Mouse (Mus musculus): Measurements from ENCODE around the gene Atp6v0d1. TPM values are rescaled to one million over a fixed set of nuclear protein-coding genes. Genes with fewer than 3 reads are reported as not detected.
"Not testable (repeated sequence)": the region's sequence is repeated elsewhere in the genome, so short reads cannot be mapped to it uniquely, and the experiment has no call there.

The Atp6v0d1 gene
- total and polyA plus RNA-seq, 3 experiments, result 51.1 to 83.8 TPM; not detected in 1

- peak; percentile 22 to 69; a peak in 2 of 4 replicates for TF ChIP-seq POLR2A (IDR thresholded peaks at IDR 0.05; ENCODE audit: control insufficient read depth in 1 of 2, insufficient read depth in 1 of 2, low read depth in 1 of 2, low read length in 2 of 2, poor library complexity in 1 of 2)
- TF ChIP-seq EP300 (IDR thresholded peaks at IDR 0.05; ENCODE audit: low read depth in 1 of 2, low read length in 2 of 2), result peak; percentile 98 to 99
- TF ChIP-seq CTCF (IDR thresholded peaks at IDR 0.05 in 2 of 3, conservative IDR thresholded peaks at IDR 0.05 in 1 of 3; ENCODE audit: control insufficient read depth in 1 of 3, insufficient read depth in 1 of 3, low read depth in 2 of 3, low read length in 3 of 3, poor library complexity in 1 of 3, severe bottlenecking in 1 of 3), result peak; percentile 27 to 51 (median 43); a peak in 5 of 6 replicates
- TF ChIP-seq GABPA (IDR thresholded peaks at IDR 0.05; ENCODE audit: low read depth, low read length), result no peak
- peak; percentile 96 for TF ChIP-seq GATA1 (IDR thresholded peaks at IDR 0.05; ENCODE audit: low read depth, low read length)
- TF ChIP-seq ETS1 (IDR thresholded peaks at IDR 0.05; ENCODE audit: low read depth, low read length), result peak; percentile 88
- TF ChIP-seq E2F4 (IDR thresholded peaks at IDR 0.05; ENCODE audit: borderline replicate concordance, low read depth, low read length), result no peak
- peak; percentile 22; the same call in 1 of the 2 replicates for TF ChIP-seq ZNF384 (IDR thresholded peaks at IDR 0.05; ENCODE audit: low read depth, low read length)
- TF ChIP-seq POLR2AphosphoS5 (IDR thresholded peaks at IDR 0.05; ENCODE audit: borderline replicate concordance, low read depth, low read length), result no peak; the same call in 1 of the 2 replicates
- peak; percentile 31; the same call in 1 of the 2 replicates for TF ChIP-seq BHLHE40 (IDR thresholded peaks at IDR 0.05; ENCODE audit: borderline replicate concordance, low read depth, low read length)
Observed at GRCm38 (mm10) chr8:105604804-105605381, 39.0 kb upstream of the Atp6v0d1 start, which contains the start of gene Ripor1 (continued).

GRCm38 (mm10) chr8:105602540-105602939 is 36.7 kb upstream of the Atp6v0d1 start:
- TF ChIP-seq ZKSCAN1 (IDR thresholded peaks at IDR 0.05; ENCODE audit: low read depth, low read length) (peak; percentile 40; the same call in 1 of the 2 replicates), ETS1 (IDR thresholded peaks at IDR 0.05; ENCODE audit: low read depth, low read length) (peak; percentile 29; the same call in 1 of the 2 replicates), POLR2A (IDR thresholded peaks at IDR 0.05; ENCODE audit: control insufficient read depth in 1 of 2, insufficient read depth in 1 of 2, low read depth in 1 of 2, low read length in 2 of 2, poor library complexity in 1 of 2) (0 out of 4 replicates have a peak, but pooled peaks of 1 of the 2 experiments have one; percentile 40), ZMIZ1 (IDR thresholded peaks at IDR 0.05; ENCODE audit: low read depth, low read length) (peak; percentile 68), TBP (IDR thresholded peaks at IDR 0.05; ENCODE audit: low read depth, low read length) (peak; percentile 52), ZNF384 (IDR thresholded peaks at IDR 0.05; ENCODE audit: low read depth, low read length) (peak; percentile 97)

GRCm38 (mm10) chr8:105601301-105601700 is 35.5 kb upstream of the Atp6v0d1 start:
- Histone ChIP-seq H3K27me3 (ENCODE audit: control insufficient read depth in 1 of 2, insufficient read depth in 2 of 2, low read length in 2 of 2) (no peaks in the 10 kb centered on the region), H3K9me3 (replicated peaks; ENCODE audit: insufficient read depth, low read length) (no peaks in the 10 kb centered on the region), H3K4me3 (ENCODE audit: control insufficient read depth in 1 of 2, insufficient read depth in 1 of 2, low read depth in 2 of 2, low read length in 2 of 2) (no peak overlapping the region), H3K27ac (ENCODE audit: control insufficient read depth, low read depth, low read length) (no peak overlapping the region), H3K4me1 (ENCODE audit: control insufficient read depth in 1 of 2, insufficient read depth in 2 of 2, low read length in 2 of 2) (peaks cover 2 to 20% of the 10 kb centered on the region in 2 experiments), H3K79me2 (ENCODE audit: control insufficient read depth, insufficient read depth, low read length, poor library complexity) (peaks cover 14% of the 10 kb centered on the region), H3K9ac (ENCODE audit: control insufficient read depth, low read depth, low read length, poor library complexity, severe bottlenecking) (no peak overlapping the region), H3K36me3 (ENCODE audit: control insufficient read depth in 1 of 2, insufficient read depth in 2 of 2, low read length in 2 of 2) (peaks cover 0 to 20% of the 10 kb centered on the region in 2 experiments; a peak in 2 of 4 replicates)
- TF ChIP-seq E2F4 (IDR thresholded peaks at IDR 0.05; ENCODE audit: borderline replicate concordance, low read depth, low read length) (no peak), ZNF384 (IDR thresholded peaks at IDR 0.05; ENCODE audit: low read depth, low read length) (no peak), USF1 (IDR thresholded peaks at IDR 0.05; ENCODE audit: low read depth, low read length) (no peak), TBP (IDR thresholded peaks at IDR 0.05; ENCODE audit: low read depth, low read length) (no peak), POLR2AphosphoS2 (IDR thresholded peaks at IDR 0.05; ENCODE audit: low read length) (no peak), NELFE (IDR thresholded peaks at IDR 0.05; ENCODE audit: low read depth, low read length) (no peak), EP300 (IDR thresholded peaks at IDR 0.05; ENCODE audit: low read depth in 1 of 2, low read length in 2 of 2) (no peak), ETS1 (IDR thresholded peaks at IDR 0.05; ENCODE audit: low read depth, low read length) (no peak), ZMIZ1 (IDR thresholded peaks at IDR 0.05; ENCODE audit: low read depth, low read length) (no peak), RCOR1 (IDR thresholded peaks at IDR 0.05; ENCODE audit: low read depth, low read length) (no peak), TAL1 (IDR thresholded peaks at IDR 0.05; ENCODE audit: low read length) (no peak), CHD2 (IDR thresholded peaks at IDR 0.05; ENCODE audit: low read length) (no peak), MEF2A (IDR thresholded peaks at IDR 0.05; ENCODE audit: extremely low read depth, insufficient replicate concordance, low read depth, low read length, poor library complexity, severe bottlenecking) (no peak), MAZ (IDR thresholded peaks at IDR 0.05; ENCODE audit: low read depth, low read length) (no peak), ZKSCAN1 (IDR thresholded peaks at IDR 0.05; ENCODE audit: low read depth, low read length) (no peak), GATA1 (IDR thresholded peaks at IDR 0.05; ENCODE audit: low read depth, low read length) (no peak)
- no peak for DNase-seq (ENCODE audit: low read depth, low spot score)

More at GRCm38 (mm10) chr8:105602540-105602939, 36.7 kb upstream of the Atp6v0d1 start:
- Histone ChIP-seq H3K79me2 (ENCODE audit: control insufficient read depth, insufficient read depth, low read length, poor library complexity) (peaks cover 26% of the 10 kb centered on the region), H3K4me1 (ENCODE audit: control insufficient read depth in 1 of 2, insufficient read depth in 2 of 2, low read length in 2 of 2) (peaks cover 4 to 24% of the 10 kb centered on the region in 2 experiments), H3K27ac (ENCODE audit: control insufficient read depth, low read depth, low read length) (peak overlapping the region; percentile 63), H3K36me3 (ENCODE audit: control insufficient read depth in 1 of 2, insufficient read depth in 2 of 2, low read length in 2 of 2) (peaks cover 0 to 24% of the 10 kb centered on the region in 2 experiments; a peak in 2 of 4 replicates)
- H3K4me3 ChIP-seq (ENCODE audit: control insufficient read depth in 1 of 2, insufficient read depth in 1 of 2, low read depth in 2 of 2, low read length in 2 of 2); H3K9me3 ChIP-seq (replicated peaks; ENCODE audit: insufficient read depth, low read length); H3K27me3 ChIP-seq (ENCODE audit: control insufficient read depth in 1 of 2, insufficient read depth in 2 of 2, low read length in 2 of 2); H3K9ac ChIP-seq (ENCODE audit: control insufficient read depth, low read depth, low read length, poor library complexity, severe bottlenecking): not testable (repeated sequence)
- peak; percentile 46 for DNase-seq (ENCODE audit: low read depth, low spot score)

Data from MEL (cell line).